Mouse (Mus musculus) left cerebral cortex, postnatal 25 days (tissue): ENCODE measurements around the gene Rab5a. TPM values are rescaled to one million over a fixed set of nuclear protein-coding genes. Genes with fewer than 3 reads are reported as not detected.
"Not testable (repeated sequence)": the region's sequence is repeated elsewhere in the genome, so short reads cannot be mapped to it uniquely, and the experiment has no call there.

ENCODE experiments used
- DNase-seq, 2 experiments: peaks; one replicate each; pipeline ENCODE4 v3.0.0; 2022; ENCODE audit warnings: low spot score in 2 of 2, mixed read lengths in 1 of 2
- intact Hi-C: fragments of 180-260 bp; cut with DNase I; formaldehyde crosslinking; loops from one replicate; pipeline ENCODE4 v1.15.1; 2025
- total RNA-seq, 2 experiments: library from RNA; stranded (reverse); gene quantifications; 2 replicates each; pipeline ENCODE4 v1.2.3; 2021

Rab5a gene
- total RNA-seq, 2 experiments from 2014 or later: 129 to 130 TPM

DNA sequence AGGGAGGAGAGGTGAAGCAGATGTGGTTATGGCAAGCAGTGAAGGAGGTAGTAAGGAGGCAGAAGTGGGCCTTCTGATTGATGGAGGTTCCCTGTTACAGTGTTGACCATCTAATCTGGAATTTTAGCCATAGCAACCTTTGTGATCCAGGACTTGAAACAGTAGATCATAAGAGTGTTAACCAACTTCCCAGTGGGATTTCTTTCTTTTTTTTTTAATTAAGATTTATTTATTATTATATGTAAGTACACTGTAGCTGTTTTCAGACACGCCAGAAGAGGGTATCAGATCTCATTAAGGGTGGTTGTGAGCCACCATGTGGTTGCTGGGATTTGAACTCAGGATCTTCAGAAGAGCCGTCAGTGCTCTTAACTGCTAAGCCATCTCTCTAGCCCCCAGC is 60.3 kb downstream of the Rab5a start, which contains the start of gene Pp2d1:
Gene Pp2d1, minus strand, starts transcription at position 101 of the 400 bp plus-strand sequence.
- intact Hi-C loops, DNase-seq: not testable (repeated sequence)

DNA sequence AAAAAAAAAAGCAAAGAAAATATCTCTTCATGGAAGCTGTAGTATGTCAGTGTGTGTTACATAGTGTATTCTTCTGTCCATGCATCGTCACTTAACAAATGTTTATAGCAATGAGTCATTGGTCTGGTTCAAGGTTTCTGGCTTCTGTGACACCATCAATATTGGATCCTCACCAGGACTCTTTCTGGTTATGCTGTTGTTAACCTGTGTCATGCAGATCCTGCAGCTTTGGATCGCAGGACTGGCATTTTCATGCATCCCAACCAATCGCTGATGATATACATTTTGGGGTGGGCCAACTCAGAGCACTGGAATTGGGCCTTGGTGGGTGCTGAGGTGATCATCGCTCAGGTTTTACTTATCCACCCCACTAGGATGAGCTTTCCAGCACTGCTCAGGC is 63.5 kb downstream of the Rab5a start:
- no peak for DNase-seq
- intact Hi-C loops: no loop called here

DNA sequence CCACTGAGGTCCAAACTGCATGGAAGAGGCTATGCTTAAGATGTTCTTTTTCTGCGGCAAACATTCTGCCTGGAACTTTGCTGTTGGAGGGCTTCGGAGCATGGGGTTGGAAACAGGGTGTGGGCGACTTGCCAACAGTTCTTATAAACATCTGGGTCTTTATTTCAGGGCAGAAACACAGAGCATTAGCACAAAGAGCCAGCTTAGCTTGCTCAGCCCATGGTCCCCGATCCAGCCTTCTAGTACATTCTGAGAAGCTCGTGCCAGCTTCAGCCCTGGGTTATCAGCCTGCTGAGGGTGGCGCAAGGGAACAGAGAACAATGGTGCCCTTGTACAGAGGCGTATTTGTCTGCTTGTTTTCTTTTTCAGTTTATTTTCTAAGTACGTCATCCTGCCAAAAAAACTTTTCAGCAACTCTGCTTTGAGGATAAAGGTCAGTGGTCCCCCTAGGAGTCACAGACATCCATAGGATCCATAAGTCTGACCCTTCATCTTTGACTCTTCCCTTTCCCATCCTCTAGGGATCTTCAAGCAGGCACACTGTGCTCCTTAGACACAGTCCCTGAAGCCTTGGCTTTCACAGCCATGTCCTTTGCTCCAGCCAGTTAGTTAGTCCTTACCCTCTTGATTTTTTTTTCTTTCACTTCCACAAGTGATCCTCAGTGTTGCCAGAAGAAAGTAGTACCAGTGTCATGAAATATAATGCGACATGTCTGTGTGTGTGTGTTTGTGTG is 64.7 kb downstream of the Rab5a start:
- peak; percentile 9 to 25 for DNase-seq
- intact Hi-C loops: no loop called here

DNA sequence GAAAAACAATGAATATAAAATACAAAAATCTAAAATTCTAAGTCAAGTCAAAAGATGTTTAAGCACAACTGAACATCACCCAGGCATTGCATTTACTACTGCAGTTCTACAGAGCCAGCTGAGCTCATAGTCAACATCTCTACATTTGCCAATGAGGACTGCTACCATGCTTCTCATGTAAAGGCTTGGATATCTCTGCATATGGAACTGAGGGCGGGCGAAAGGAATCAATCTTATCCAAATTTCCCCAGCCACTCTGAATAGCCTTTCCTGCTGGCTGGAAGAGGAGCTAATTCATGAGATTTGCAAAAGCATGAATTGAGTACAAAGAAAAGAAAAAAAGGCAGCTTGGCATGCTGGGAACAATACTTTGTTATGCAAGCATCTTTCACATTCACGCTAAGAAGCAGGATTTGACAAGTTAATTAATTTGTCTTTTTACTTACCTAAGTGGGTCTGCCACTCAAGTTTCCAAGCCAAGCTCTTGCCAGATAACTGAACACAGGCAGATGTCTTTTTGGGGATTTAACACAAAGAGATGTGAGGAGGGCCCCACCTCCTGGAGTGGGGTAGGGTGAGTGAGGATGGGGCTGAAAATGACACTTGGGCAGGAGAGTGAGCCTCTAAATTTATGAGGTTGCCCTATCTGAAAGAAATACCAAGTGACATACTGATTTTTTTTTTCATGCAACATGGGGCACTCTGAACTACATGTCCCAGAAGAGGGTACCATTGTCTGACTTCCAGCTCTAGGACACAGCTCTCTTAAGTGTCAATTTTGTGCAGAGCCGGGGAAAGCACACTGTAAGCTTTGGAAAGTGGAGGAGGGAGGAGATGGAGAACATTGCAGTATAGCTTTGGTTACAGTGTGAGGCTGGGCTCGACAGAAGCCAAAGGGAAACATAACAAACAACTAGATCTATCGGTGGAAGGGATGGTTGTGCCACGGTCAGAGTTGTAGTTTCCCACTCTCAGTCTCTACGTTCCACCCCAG is 72.6 kb downstream of the Rab5a start:
- DNase-seq: no peak
- intact Hi-C loops: no loop called here

DNA sequence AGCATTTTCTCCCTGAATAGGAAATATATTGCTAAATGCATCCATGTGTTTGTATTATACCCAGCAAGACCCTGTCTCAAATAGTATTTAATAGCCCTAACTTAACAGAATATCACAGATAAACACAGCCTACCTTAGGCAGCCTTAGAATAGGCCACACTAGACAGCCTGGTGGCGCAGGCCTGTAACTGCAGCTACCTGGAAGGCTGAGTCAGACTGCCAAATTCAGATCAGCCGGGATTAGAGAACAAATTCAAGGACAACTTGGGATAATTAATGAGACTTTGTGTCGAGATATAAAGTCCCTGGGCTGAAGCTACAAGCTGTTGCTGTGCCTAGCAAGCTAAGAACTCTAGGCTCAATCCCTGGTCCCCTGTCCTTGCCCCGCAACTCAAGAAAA is 75.1 kb downstream of the Rab5a start:
- no peak for DNase-seq
- intact Hi-C loops: no loop called here

DNA sequence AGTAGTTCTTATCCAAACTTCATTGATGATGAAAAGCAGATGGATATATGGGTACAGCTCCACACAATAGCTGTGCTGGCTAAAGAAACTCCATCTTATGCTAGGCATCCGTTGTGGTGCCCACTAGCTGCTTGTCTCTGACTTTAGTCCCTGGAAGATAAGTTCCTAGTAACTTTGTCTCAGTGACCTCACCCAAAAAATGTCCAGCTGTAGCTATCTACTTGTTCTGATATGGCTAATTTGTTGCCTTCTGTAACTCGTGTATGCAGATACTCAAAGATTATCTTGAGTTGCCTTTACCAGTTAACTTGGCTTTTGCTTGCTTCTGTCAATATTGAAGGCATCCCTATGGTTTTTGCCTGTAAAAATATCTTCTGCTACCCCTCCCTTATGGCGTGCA is 75.8 kb downstream of the Rab5a start:
- no peak for DNase-seq
- intact Hi-C loops: no loop called here

Other genes with a start within 250 kb of the Rab5a start
- gene Efhb, start 15.9 kb upstream of the Rab5a start, total RNA-seq: under 1 TPM; 0.11 to 0.48 TPM
- not detected for gene Pp2d1, start 60.2 kb downstream of the Rab5a start, total RNA-seq
- 10 to 100 TPM; 15.5 to 22.0 TPM for gene Kat2b, start 87.6 kb downstream of the Rab5a start, total RNA-seq
- gene Sgo1, start 210.1 kb downstream of the Rab5a start, total RNA-seq: under 1 TPM; 0.14 to 0.44 TPM